8 mouse cellular contexts compared by ENCODE assay signal in the genomic region with DNA sequence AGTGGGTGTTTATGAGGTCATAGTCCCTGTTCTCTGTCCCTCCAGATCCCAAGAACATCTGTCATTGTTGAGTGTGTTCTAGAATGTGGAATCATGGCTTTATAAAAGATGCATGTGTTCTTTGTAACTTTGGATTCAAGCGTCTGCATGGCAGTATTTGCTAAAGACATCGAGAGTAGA. TPM values are rescaled to one million over a fixed set of nuclear protein-coding genes. Genes with fewer than 3 reads are reported as not detected.
DNase-seq lines count a peak whose midpoint lies in the region; ATAC-seq and TF ChIP-seq lines count a peak whose summit lies in the region.

A gene (plus strand): TSS at position 81 of the 180 bp plus-strand sequence.

- no peaks in the 10 kb centered on the region for H3K36me3 ChIP-seq in midbrain, embryonic 11.5 days (ENCODE audit: control insufficient read depth, insufficient read depth, low read length)

- H3K4me3 ChIP-seq in cortical plate, adult 2 months (ENCODE audit: insufficient read depth, low read length), result peak within 1 kb of the TSS; percentile 85
- H3K4me3 ChIP-seq in midbrain, embryonic 11.5 days (ENCODE audit: low read depth, low read length), result peak within 1 kb of the TSS; percentile 83

- no peak for TF ChIP-seq CTCF in cortical plate, adult 2 months (IDR thresholded peaks at IDR 0.05; ENCODE audit: extremely low read depth, insufficient read depth, low read length)

- peak within 1 kb of the TSS; percentile 69 for H3K4me2 ChIP-seq in midbrain, embryonic 11.5 days

- intact Hi-C loops in heart, postnatal 36 days (cut with DNase I), result no loop called here

- ATAC-seq in midbrain, embryonic 11.5 days (ENCODE audit: low FRiP score), result no peak

- WGBS in midbrain, embryonic 11.5 days, result 53% methylated on average over 2 of the region's 2 CpGs

- peaks cover 4% of the 10 kb centered on the region; the same call in 1 of the 2 replicates for H3K4me1 ChIP-seq in cortical plate, adult 2 months (ENCODE audit: control insufficient read depth, insufficient read depth, low read length)
- H3K4me1 ChIP-seq in midbrain, embryonic 11.5 days (ENCODE audit: control insufficient read depth, insufficient read depth, low read length), result peaks cover 7% of the 10 kb centered on the region

- no peak for DNase-seq in heart, adult 8-10 months (ENCODE audit: low spot score)
- no peak for DNase-seq in heart, adult 11 months
- no peak for DNase-seq in heart, postnatal 36 days
- DNase-seq in midbrain, embryonic 11.5 days (ENCODE audit: low spot score, missing footprints), result no peak
- no peak for DNase-seq in retina, embryonic 14.5 days (ENCODE audit: low spot score)
- no peak for DNase-seq in urinary bladder, postnatal 36 days (ENCODE audit: low spot score in 2 of 2)
- DNase-seq in kidney, adult 9 months, result no peak

- H3K9ac ChIP-seq in midbrain, embryonic 11.5 days (ENCODE audit: low read length), result peak within 1 kb of the TSS; percentile 77

- no peaks in the 10 kb centered on the region for H3K27me3 ChIP-seq in midbrain, embryonic 11.5 days (ENCODE audit: control insufficient read depth, insufficient read depth, low read length)

- H3K9me3 ChIP-seq in midbrain, embryonic 11.5 days (ENCODE audit: control insufficient read depth, low read length), result no peaks in the 10 kb centered on the region

- TF ChIP-seq POLR2A in cortical plate, adult 2 months (IDR thresholded peaks at IDR 0.05; ENCODE audit: extremely low read depth, insufficient read depth, low read length), result no peak

- H3K27ac ChIP-seq in cortical plate, adult 2 months (ENCODE audit: insufficient read depth, low read length), result peak within 1 kb of the TSS; percentile 26
- no peak within 1 kb of the TSS for H3K27ac ChIP-seq in midbrain, embryonic 11.5 days (ENCODE audit: low read depth, low read length)

RNA-seq across cellular contexts. Expression of the gene that starts here (rescaled TPM):
- total RNA-seq in heart, adult 8-10 months (2022), result 10 to 100 TPM; 54.3 to 71.9 (median 65.6) TPM
- polyA plus RNA-seq in cortical plate, adult 2 months (2012; rRNA removed), result 0.04 TPM in 2 replicates
- 10 to 100 TPM; 52.2 to 59.3 TPM for total RNA-seq in heart, postnatal 36 days (2021)
- not detected in 2 replicates for polyA plus RNA-seq in midbrain, embryonic 11.5 days (2014; fragmentation: Nextera tagmentation; extraction: Ambion mirVana)
